Mouse (Mus musculus) liver, postnatal 0 days (tissue): ENCODE results near the gene Ankib1.

Source experiments
- CTCF ChIP-seq: sonication (generic); IDR thresholded peaks from 2 replicates; pipeline ENCODE4 v1.5.1; 2016; ENCODE audit warnings: antibody characterized with exemption, low read depth
- EP300 ChIP-seq: IDR thresholded peaks from 2 replicates; pipeline ENCODE4 v1.6.1; 2016; ENCODE audit warnings: antibody characterized with exemption, low read depth, mild to moderate bottlenecking

GRCm38 (mm10) chr5:3691283-3691682, 111.4 kb downstream of the Ankib1 start:
- TF ChIP-seq EP300 (no peak), CTCF (no peak)
